Mouse (Mus musculus) bone marrow, adult 2 months (tissue): Measurements from ENCODE around the gene Akap10.

Source experiments
- CTCF ChIP-seq: fragments of 200-500 bp; IDR thresholded peaks from 2 replicates; pipeline ENCODE4 v1.5.1; 2011; ENCODE audit warnings: low read length, control low read depth; ENCODE audit not compliant: control insufficient read depth, insufficient read depth
- POLR2A ChIP-seq: fragments of 200-500 bp; IDR thresholded peaks from 2 replicates; pipeline ENCODE4 v1.6.1; 2011; ENCODE audit warnings: low read depth, mild to moderate bottlenecking, control low read depth, low read length, borderline replicate concordance; ENCODE audit not compliant: control insufficient read depth

- TF ChIP-seq CTCF (no peak), POLR2A (no peak)
These were observed 10.3 kb downstream of the Akap10 start for GRCm38 (mm10) chr11:61919702-61920101.
